Mouse (Mus musculus) lung, embryonic 16.5 days (tissue): Measurements from ENCODE around the gene Creb5. TPM values are rescaled to one million over a fixed set of nuclear protein-coding genes. Genes with fewer than 3 reads are reported as not detected.

Source experiments
- ATAC-seq: fragments of 200-750 bp; cut with Nextera tagmentation; 2 replicates; pipeline ENCODE4 v1.8.0; 2017; ENCODE audit warnings: low read depth, mild to moderate bottlenecking, moderate library complexity
- H3K27ac ChIP-seq: fragments of 300-500 bp; sonication (generic); 2 replicates; pipeline ENCODE4 v1.5.1; 2014; ENCODE audit warnings: mild to moderate bottlenecking, control low read depth, low read length
- H3K27me3 ChIP-seq: fragments of 300-500 bp; sonication (generic); 2 replicates; pipeline ENCODE4 v1.6.1; 2014; ENCODE audit warnings: low read depth, low read length, mixed read lengths; ENCODE audit not compliant: control insufficient read depth, insufficient read depth
- H3K36me3 ChIP-seq: fragments of 300-500 bp; sonication (generic); 2 replicates; pipeline ENCODE4 v1.6.1; 2014; ENCODE audit warnings: low read length; ENCODE audit not compliant: control insufficient read depth, insufficient read depth
- H3K4me1 ChIP-seq: fragments of 300-500 bp; sonication (generic); replicated peaks from 2 replicates; pipeline ENCODE4 v1.6.1; 2014; ENCODE audit warnings: low read length, mixed read lengths; ENCODE audit not compliant: control insufficient read depth, insufficient read depth
- H3K4me2 ChIP-seq: fragments of 300-500 bp; sonication (generic); 2 replicates; pipeline ENCODE4 v1.6.1; 2014; ENCODE audit warnings: low read depth, low read length, control low read depth
- H3K4me3 ChIP-seq: fragments of 300-500 bp; sonication (generic); 2 replicates; pipeline ENCODE4 v1.5.1; 2014; ENCODE audit warnings: mild to moderate bottlenecking, low read length, control low read depth
- H3K9ac ChIP-seq: fragments of 300-500 bp; sonication (generic); 2 replicates; pipeline ENCODE4 v1.6.1; 2014; ENCODE audit warnings: low read length, control low read depth
- H3K9me3 ChIP-seq: fragments of 300-500 bp; sonication (generic); 2 replicates; pipeline ENCODE4 v1.6.1; 2016; ENCODE audit warnings: low read length; ENCODE audit not compliant: control insufficient read depth
- WGBS: fragments of 180-500 bp; shearing (Covaris S2); extraction: QIAGEN DNeasy Blood & Tissue Kit; methylation state at CpG from one replicate; pipeline ENCODE4 v1.1.7; 2014; 5-methylcytosine and 5-hydroxymethylcytosine counted together
- polyA plus RNA-seq: library from polyadenylated mRNA; unstranded; fragments of >200 nt; fragmentation: Nextera tagmentation; extraction: Ambion mirVana; gene quantifications from 2 replicates; pipeline ENCODE4 v1.2.1, GENCODE M21; 2015

Creb5 gene
- polyA plus RNA-seq, 1 experiment from 2014 or later = 5.8 TPM

DNA sequence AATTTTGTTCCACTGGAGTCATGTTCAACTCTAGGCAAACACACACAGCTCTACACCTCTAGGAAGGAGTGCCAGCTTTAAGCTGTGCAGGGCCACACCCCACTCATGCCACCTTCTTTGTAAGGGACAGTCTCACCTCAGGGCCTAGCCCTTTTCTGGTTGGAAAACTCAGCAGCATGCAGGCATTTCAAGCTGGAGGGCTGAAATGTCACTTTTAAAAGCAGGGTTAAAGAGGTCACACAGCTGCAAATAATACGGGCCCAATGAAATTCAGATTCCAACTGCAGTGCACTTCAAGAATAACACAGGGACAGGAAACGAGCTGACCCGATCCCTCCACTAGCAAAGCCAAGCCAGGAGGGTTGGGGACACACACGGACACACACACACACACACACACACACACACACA, 76.9 kb downstream of the Creb5 start:
- Histone ChIP-seq H3K36me3 (no peaks in the 10 kb centered on the region), H3K9ac (no peak overlapping the region), H3K4me1 (0 out of 2 replicates have a peak, but pooled peaks cover 3% of the 10 kb centered on the region), H3K27ac (peak overlapping the region; percentile 10; the same call in 1 of the 2 replicates), H3K4me2 (no peak overlapping the region), H3K27me3 (no peaks in the 10 kb centered on the region), H3K9me3 (no peaks in the 10 kb centered on the region), H3K4me3 (no peak overlapping the region)
- 20% methylated on average over 4 of the region's 4 CpGs for WGBS
- peak; percentile 84; the same call in 1 of the 2 replicates for ATAC-seq

DNA sequence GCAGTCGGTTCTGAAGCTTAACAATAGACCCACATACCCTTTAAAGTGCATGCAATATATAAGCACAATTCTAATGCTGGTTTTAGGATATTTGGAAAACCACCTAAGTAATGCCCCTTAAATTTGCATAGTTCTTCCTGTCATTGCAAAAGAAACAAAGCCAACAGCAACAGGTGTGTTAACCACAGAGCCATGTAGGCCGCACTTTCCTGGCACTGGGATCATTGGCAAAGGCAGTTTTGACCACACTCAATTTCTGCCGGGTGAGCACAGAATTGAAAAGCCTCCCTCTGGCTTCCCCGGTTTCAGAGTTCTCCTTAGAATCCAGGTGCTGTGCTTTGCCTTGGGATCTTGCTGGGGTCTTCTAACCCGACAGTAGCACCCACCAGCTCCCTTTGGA, 82.1 kb downstream of the Creb5 start:
- Histone ChIP-seq H3K4me3 (no peak overlapping the region), H3K4me1 (no peaks in the 10 kb centered on the region), H3K9me3 (no peaks in the 10 kb centered on the region), H3K27me3 (no peaks in the 10 kb centered on the region), H3K9ac (no peak overlapping the region), H3K27ac (no peak overlapping the region), H3K4me2 (no peak overlapping the region), H3K36me3 (no peaks in the 10 kb centered on the region)
- no peak for ATAC-seq
- WGBS = 84% methylated on average over 5 of the region's 5 CpGs

DNA sequence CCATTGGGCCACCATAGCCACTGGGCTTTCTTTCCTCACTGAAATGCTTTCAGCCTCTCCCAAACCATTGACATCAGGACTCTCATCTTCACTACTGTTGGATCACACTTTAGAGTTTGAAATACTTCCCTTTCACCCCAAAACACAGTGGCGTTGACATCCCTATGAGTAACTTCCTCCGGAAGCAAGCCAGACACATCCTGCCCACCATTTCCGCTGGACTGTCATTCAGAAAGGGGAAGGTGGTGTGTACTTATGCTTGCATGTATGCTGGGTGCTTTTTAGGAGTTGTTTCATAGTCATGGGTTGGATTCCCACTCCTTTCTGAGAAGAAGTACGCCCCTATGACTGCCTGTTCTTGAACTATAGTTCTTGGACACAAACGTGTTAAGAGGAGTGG, 82.9 kb downstream of the Creb5 start:
- H3K36me3 ChIP-seq = no peaks in the 10 kb centered on the region
- H3K9me3 ChIP-seq = no peaks in the 10 kb centered on the region
- no peak overlapping the region for H3K4me3 ChIP-seq
- H3K4me1 ChIP-seq = no peaks in the 10 kb centered on the region
- no peak for ATAC-seq
- H3K27me3 ChIP-seq = no peaks in the 10 kb centered on the region
- 81% methylated on average over 5 of the region's 5 CpGs for WGBS
- no peak overlapping the region for H3K4me2 ChIP-seq
- no peak overlapping the region for H3K27ac ChIP-seq
- H3K9ac ChIP-seq = no peak overlapping the region

- Histone ChIP-seq H3K9me3 (no peaks in the 10 kb centered on the region), H3K4me3 (no peak overlapping the region), H3K9ac (no peak overlapping the region), H3K36me3 (no peaks in the 10 kb centered on the region), H3K4me1 (no peaks in the 10 kb centered on the region; the same call in 1 of the 2 replicates), H3K4me2 (no peak overlapping the region), H3K27ac (no peak overlapping the region), H3K27me3 (no peaks in the 10 kb centered on the region)
- 86% methylated on average over 9 of the region's 9 CpGs for WGBS
- no peak for ATAC-seq
These were observed 84.9 kb downstream of the Creb5 start for GRCm38 (mm10) chr6:53371962-53372361.

DNA sequence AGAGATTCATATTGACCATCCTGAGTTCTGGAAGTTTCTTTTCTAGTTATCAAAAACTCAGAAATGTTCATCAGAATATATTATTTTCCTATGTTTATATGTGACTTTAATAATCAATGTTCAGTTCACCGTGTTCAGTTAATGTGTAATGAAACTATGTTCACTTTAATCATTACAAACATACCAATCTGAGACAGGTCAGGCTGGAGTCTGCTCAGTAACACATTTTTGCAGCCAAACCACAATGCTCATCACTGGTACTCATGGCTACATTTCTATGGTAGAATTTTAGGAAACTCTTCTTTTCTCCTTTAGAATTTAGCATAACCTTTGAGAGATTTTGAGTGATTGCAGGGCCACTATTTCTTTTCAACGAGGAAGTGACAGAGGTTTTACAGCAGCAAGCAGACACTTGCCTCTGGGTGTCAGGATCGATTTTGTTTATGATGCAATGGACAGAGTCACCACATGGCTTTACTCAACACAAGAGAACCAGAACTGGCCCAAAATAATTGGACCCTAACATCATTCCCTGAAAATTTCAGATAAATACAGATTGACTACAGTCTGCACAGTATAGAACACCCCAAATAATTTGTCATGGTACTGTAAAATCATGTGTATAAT, 87.4 kb downstream of the Creb5 start:
- Histone ChIP-seq H3K4me1 (no peaks in the 10 kb centered on the region; the same call in 1 of the 2 replicates), H3K9me3 (no peaks in the 10 kb centered on the region), H3K36me3 (no peaks in the 10 kb centered on the region), H3K4me2 (no peak overlapping the region), H3K4me3 (no peak overlapping the region), H3K9ac (no peak overlapping the region), H3K27ac (no peak overlapping the region), H3K27me3 (no peaks in the 10 kb centered on the region)
- no peak for ATAC-seq
- 48% methylated on average over 3 of the region's 3 CpGs for WGBS

DNA sequence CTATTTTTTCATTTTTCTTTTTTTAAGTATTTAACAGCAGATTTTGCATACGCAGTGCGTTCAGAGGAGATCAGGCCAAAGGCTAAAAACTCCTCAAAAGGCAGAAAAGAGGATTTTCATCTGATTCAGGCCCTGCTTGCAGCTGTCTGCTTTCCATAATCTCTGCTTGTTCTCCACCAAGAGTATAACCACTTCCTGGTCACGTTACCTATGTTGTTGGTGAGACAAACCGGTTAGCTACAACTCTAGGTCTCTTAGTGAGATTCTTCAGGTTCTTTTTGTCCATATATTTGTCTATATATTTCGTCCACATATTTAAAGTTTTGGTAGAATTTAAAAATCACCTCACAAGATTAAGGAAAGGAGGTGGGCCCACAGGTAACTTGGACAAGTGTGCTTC, 102.2 kb downstream of the Creb5 start:
- ATAC-seq = no peak
- Histone ChIP-seq H3K4me3 (no peak overlapping the region), H3K4me1 (peaks cover 13% of the 10 kb centered on the region), H3K36me3 (no peaks in the 10 kb centered on the region), H3K27me3 (no peaks in the 10 kb centered on the region), H3K27ac (no peak overlapping the region), H3K9me3 (no peaks in the 10 kb centered on the region), H3K9ac (no peak overlapping the region), H3K4me2 (no peak overlapping the region)
- 87% methylated on average over 5 of the region's 5 CpGs for WGBS

DNA sequence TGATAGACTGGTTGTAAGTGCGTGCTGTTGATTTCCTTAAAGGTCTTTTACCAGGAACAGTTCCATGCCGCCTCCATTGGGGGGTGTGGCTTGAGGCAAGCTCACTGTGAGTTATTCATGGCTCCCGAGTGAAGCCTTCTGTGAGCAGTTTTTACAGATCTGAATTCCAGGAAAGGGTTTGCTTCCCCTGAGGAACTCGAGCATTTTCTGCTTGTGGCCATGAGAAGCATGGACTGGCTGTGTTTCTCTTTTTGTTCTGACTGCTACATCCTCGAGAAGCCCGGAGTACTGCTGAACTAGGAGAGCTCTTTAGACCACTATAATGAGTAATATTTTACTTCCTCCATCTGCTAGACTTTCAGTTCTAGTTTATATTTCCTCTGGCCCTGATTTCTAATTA, 103.3 kb downstream of the Creb5 start:
- Histone ChIP-seq H3K36me3 (no peaks in the 10 kb centered on the region), H3K9me3 (no peaks in the 10 kb centered on the region), H3K9ac (no peak overlapping the region), H3K4me1 (peaks cover 15% of the 10 kb centered on the region), H3K4me3 (no peak overlapping the region), H3K4me2 (peak overlapping the region; percentile 19; the same call in 1 of the 2 replicates), H3K27me3 (no peaks in the 10 kb centered on the region), H3K27ac (peak overlapping the region; percentile 56; the same call in 1 of the 2 replicates)
- ATAC-seq = peak; percentile 47; the same call in 1 of the 2 replicates
- 11% methylated on average over 6 of the region's 6 CpGs for WGBS

DNA sequence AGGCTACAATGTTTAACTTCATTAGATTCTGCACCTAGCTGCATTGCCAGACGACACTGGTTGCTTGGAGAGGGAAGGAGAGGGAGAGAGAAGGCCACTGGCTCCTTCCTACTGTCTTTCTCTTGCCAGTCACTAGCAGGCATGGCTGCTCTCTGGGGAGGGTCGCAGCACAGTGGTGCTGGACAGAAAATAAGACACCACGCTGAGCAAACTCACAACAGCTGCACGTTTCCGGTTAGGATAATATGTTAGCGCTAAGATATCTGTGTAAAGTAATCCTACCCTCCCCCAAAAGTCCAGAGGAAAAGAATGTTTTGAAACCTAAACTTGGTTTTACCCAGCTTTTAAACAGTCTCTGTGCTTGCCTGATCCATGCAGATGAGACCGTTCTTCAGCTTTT, 107.0 kb downstream of the Creb5 start:
- peaks cover 21% of the 10 kb centered on the region for H3K4me1 ChIP-seq
- no peak overlapping the region for H3K4me3 ChIP-seq
- no peak overlapping the region for H3K9ac ChIP-seq
- no peaks in the 10 kb centered on the region for H3K36me3 ChIP-seq
- H3K9me3 ChIP-seq = no peaks in the 10 kb centered on the region
- H3K27me3 ChIP-seq = no peaks in the 10 kb centered on the region; the same call in 1 of the 2 replicates
- peak overlapping the region; percentile 26 for H3K4me2 ChIP-seq
- WGBS = 24% methylated on average over 7 of the region's 7 CpGs
- no peak for ATAC-seq
- H3K27ac ChIP-seq = no peak overlapping the region

DNA sequence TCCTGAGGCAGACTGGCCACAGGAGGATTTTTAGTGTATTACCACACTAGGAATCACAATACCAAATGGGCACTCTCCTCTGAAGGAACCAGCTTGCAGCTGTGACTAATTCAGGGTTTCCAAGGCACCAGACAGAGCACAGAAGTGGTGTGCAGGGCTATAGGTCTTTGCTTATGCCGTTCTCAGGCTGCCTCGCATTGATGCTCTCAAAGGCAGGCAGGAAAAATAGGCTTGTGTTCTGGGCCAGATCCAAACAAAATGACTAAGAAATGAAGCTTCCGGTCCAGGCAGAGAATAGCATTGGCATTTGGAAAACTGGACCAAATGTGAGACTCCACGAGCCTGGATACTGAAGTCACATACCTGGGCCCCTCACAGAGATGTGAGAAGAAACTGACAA, 108.1 kb downstream of the Creb5 start:
- Histone ChIP-seq H3K9ac (no peak overlapping the region), H3K9me3 (no peaks in the 10 kb centered on the region), H3K4me2 (no peak overlapping the region), H3K4me1 (peaks cover 19% of the 10 kb centered on the region), H3K27ac (no peak overlapping the region), H3K36me3 (no peaks in the 10 kb centered on the region), H3K27me3 (no peaks in the 10 kb centered on the region; the same call in 1 of the 2 replicates), H3K4me3 (no peak overlapping the region)
- 70% methylated on average over 4 of the region's 4 CpGs for WGBS
- ATAC-seq = no peak
